Mouse (Mus musculus): ENCODE data around the gene Klf8. TPM values are rescaled to one million over a fixed set of nuclear protein-coding genes. Genes with fewer than 3 reads are reported as not detected.

Gene Klf8
- polyA plus RNA-seq, 1 experiment from 2014 or later: 5.3 TPM

Other genes with a start within 250 kb of the Klf8 start
- gene Usp51, start 231.0 kb upstream of the Klf8 start, polyA plus RNA-seq (2016; fragmentation: Nextera tagmentation; extraction: Ambion mirVana): 2.0 and 2.3 TPM in 2 replicates
- 79.8 and 88.6 TPM in 2 replicates for gene Mageh1, start 199.9 kb upstream of the Klf8 start, polyA plus RNA-seq (2016; fragmentation: Nextera tagmentation; extraction: Ambion mirVana)
- 0.12 TPM in 1 of 2 replicates, not detected in the other for gene Foxr2, start 118.7 kb upstream of the Klf8 start, polyA plus RNA-seq (2016; fragmentation: Nextera tagmentation; extraction: Ambion mirVana)
- gene Rragb, start 97.5 kb upstream of the Klf8 start, polyA plus RNA-seq (2016; fragmentation: Nextera tagmentation; extraction: Ambion mirVana): 3.6 and 3.8 TPM in 2 replicates